Mouse (Mus musculus) right cerebral cortex, adult 18-20 months (tissue): ENCODE measurements around the gene Gm27029.
"Not testable (repeated sequence)": the region's sequence is repeated elsewhere in the genome, so short reads cannot be mapped to it uniquely, and the experiment has no call there.

Experiments used
- DNase-seq: peaks from one replicate; pipeline ENCODE4 v3.0.0; 2022; ENCODE audit warnings: mixed read lengths

Gene Gm27029

DNA sequence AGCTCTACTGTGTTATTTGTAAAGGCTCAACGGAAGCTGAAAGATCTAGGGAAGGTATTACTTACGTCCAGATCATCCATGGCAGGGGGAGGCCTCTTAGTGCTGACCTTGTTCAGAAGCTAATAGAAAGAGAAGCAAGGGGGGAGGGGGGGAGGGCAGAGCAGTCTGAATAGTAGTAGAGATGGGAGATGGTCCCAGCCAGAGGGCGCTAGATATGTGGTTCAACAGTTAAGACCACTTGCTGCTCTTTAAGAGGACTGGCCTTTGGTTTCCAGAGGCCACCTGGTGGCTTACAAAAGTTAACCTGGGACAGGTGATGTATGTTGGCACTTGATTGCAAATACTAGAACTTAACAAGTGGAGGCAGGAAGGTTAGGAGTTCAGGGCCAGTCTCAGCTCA lies 5.0 kb downstream of the Gm27029 start:
- DNase-seq = no peak

DNA sequence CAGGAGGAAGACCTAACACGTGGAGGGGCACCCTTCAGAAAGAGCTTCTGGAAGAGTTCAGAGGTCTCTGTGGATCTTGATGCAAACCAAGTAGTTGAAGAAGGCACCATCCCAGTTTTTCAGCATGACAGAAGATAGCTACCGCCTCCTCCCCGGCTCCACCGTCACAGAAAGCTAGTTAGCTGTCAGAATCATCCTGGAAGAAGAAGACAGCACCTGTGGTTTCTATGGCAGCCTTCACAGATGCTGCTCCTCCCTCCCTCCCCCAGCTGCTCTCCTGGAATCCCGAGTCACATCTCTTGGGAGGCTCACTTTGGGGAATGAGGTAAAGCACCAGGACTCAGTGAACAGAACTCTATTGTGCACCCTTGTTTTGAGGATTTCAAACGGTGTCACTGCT lies 5.6 kb downstream of the Gm27029 start:
- peak; percentile 70 for DNase-seq

- peak; percentile 90 for DNase-seq
Measured at GRCm38 (mm10) chr11:101417101-101417855, 7.3 kb downstream of the Gm27029 start, which contains the start of gene Aarsd1. TSS of gene Aarsd1 (minus strand) at chr11:101417615.

- DNase-seq = no peak
Measured at GRCm38 (mm10) chr11:101416433-101417100, 8.0 kb downstream of the Gm27029 start.

DNA sequence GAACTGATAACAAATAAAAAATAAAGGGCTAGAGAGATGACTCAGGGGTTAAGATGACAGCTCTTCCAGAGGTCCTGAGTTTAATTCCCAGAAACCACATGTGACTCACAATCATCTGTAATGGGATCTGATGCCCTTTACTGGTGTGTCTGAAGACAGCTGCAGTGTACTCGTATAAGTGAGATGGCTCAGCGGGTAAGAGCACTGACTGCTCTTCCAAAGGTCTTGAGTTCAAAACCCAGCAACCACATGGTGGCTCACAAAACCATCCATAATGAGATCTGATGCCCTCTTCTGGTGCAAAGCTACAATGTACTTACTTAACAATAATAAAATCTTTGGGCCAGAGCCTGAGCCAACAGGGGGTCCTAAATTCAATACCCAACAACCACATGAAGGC lies 9.3 kb downstream of the Gm27029 start:
- no peak for DNase-seq

DNA sequence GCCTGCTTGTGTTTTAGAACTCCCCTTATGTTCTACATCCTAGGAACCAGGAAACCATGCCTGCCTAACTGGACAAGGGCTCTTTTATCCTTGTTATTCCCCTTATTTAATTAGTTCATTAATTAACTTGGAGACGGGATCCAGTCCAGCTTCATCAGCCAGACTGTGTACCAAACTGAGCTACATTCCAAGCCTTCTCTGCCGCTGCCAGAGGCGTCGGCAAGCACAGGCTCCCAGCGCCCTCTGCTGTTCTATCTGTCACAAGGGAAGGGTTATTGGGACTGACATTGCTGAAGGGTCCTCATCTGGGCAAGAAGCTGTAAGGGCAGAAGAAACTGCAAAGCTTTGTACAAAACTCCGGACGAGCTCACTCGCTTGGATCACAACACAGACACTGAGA lies 29.5 kb downstream of the Gm27029 start:
- DNase-seq = peak; percentile 72

DNA sequence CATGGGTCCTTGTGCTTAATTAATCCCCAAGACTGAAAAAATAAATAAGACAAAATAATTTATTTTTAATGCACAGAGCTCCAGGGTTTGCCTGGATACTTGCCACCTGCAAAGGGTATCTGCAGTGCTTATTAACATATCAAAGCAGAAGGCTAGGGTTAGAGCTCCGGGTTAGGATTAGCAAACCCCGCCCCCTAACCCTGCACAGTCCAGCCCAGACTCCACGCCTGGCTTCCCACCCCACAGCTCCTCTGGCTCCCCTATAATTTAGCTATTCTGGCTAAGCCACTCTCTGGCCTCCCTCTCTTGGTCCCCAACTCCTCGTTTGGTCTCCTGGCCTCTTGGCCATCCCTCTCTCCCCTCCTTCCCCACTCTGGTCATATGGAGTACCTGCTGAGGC lies 42.8 kb downstream of the Gm27029 start:
- DNase-seq = no peak

DNA sequence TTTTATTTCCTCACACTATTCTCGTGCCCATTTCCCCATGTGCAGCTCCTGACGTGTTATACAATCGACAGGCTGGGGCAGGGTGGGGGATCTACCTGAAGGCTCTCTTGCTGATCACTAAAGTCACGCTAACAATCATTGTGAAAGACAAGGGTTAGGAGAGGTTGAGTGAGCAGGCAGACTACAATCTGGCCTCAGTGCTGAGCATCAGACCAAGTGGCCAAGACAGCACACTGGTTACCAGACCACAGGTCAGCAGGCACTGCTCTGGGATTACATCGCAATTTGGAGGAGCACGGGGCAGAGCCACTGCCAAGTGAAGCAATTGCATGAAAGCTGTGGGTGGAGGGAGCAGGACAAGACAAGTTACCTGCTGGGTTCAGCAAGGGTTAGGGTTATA lies 45.7 kb downstream of the Gm27029 start:
- no peak for DNase-seq

DNA sequence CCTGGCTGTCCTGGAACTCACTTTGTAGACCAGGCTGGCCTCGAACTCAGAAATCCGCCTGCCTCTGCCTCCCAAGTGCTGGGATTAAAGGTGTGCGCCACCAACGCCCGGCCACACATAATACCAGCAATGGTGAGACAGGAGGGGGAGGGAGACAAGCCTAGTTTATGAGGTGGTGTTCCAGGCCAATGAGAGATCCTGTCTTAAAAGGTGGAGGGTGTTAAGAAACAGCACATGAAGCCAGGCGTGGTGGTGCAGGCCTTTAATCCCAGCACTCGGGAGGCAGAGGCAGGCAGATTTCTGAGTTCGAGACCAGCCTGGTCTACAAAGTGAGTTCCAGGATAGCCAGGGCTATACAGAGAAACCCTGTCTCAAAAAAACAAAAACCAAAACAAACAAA lies 46.4 kb downstream of the Gm27029 start:
- not testable (repeated sequence) for DNase-seq

GRCm38 (mm10) chr11:101374421-101374938 lies 50.1 kb downstream of the Gm27029 start:
- no peak for DNase-seq

- DNase-seq = no peak
Measured at GRCm38 (mm10) chr11:101370141-101370540, 54.5 kb downstream of the Gm27029 start.

- DNase-seq = no peak
Measured at GRCm38 (mm10) chr11:101367326-101367935, 57.2 kb downstream of the Gm27029 start, which contains the start of gene G6pc. TSS of gene G6pc (plus strand) at chr11:101367561.

- no peak for DNase-seq
Measured at GRCm38 (mm10) chr11:101364531-101364931, 60.1 kb downstream of the Gm27029 start.

GRCm38 (mm10) chr11:101360651-101361113 lies 63.9 kb downstream of the Gm27029 start:
- no peak for DNase-seq

DNA sequence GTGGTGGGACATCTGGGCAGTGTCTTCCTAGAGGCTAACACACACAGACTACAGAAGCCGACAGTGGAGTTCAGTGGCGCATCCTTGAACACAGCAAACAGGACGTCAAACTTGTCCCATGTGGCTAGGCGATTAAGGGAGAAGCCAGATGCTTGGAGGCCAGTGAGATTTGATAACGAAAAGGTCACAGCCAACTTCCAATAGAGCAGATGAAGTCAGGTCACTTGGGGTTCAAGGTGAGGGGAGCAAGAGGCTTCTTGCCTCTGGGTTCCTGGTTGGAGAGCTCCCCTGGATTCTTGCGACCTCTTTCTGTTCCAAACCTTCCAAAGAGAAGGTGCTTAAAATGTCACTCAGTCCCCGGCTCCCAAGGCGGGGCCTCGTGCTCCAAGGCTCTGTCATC lies 64.8 kb downstream of the Gm27029 start:
- no peak for DNase-seq

- no peak for DNase-seq
Measured at GRCm38 (mm10) chr11:101357505-101358182, 67.0 kb downstream of the Gm27029 start.
